Mouse (Mus musculus): ENCODE measurements around the gene Hnf1a.

DNA sequence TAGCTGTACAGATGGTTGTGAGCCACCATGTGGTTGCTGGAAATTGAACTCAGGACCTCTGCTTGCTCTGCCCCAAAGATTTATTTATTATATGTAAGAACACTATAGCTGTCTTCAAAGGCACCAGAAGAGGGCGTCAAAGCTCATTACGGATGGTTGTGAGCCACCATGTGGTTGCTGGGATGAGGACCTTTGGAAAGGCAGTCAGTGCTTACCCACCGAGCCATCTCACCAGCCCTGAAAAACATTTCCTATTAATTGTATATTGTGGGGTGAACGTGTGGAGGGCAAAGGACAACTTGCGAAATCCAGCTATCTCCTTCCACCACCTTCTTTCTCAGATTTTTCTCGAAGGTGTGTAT, 8.0 kb upstream of the Hnf1a start:
- TF ChIP-seq CTCF (IDR thresholded peaks at IDR 0.05; ENCODE audit: low read depth, low read length) (no peak), POLR2AphosphoS5 (IDR thresholded peaks at IDR 0.05; ENCODE audit: insufficient replicate concordance, low read depth, low read length) (no peak), GATA1 (IDR thresholded peaks at IDR 0.05; ENCODE audit: borderline replicate concordance, low read length) (no peak), TAL1 (conservative IDR thresholded peaks at IDR 0.05; ENCODE audit: low read depth, low read length) (no peak)

Data from G1E (cell line).